Mouse (Mus musculus) midbrain, embryonic 10.5 days (tissue): ENCODE results near the gene Krt79. TPM values are rescaled to one million over a fixed set of nuclear protein-coding genes. Genes with fewer than 3 reads are reported as not detected.
A peak's percentile ranks its signal among the peaks of the same experiment; 100 is the strongest.

Experiments
- DNase-seq: peaks from one replicate; pipeline ENCODE4 v3.0.0-alpha.2; 2017; ENCODE audit warnings: low spot score
- H3K27ac ChIP-seq: fragments of 300-500 bp; sonication (generic); replicated peaks from 2 replicates; pipeline ENCODE4 v1.5.1; 2016; ENCODE audit warnings: mild to moderate bottlenecking
- H3K27me3 ChIP-seq: fragments of 300-500 bp; sonication (generic); 2 replicates; pipeline ENCODE4 v1.6.1; 2016; ENCODE audit warnings: low read depth, mild to moderate bottlenecking; ENCODE audit not compliant: poor library complexity, severe bottlenecking
- H3K36me3 ChIP-seq: fragments of 300-500 bp; sonication (generic); 2 replicates; pipeline ENCODE4 v1.6.1; 2016; ENCODE audit warnings: mild to moderate bottlenecking, moderate library complexity
- H3K4me1 ChIP-seq: fragments of 300-500 bp; sonication (generic); 2 replicates; pipeline ENCODE4 v1.6.1; 2016
- H3K4me3 ChIP-seq: fragments of 300-500 bp; sonication (generic); 2 replicates; pipeline ENCODE4 v1.5.1; 2016; ENCODE audit warnings: mild to moderate bottlenecking, moderate library complexity
- H3K9me3 ChIP-seq: fragments of 300-500 bp; sonication (generic); replicated peaks from 2 replicates; pipeline ENCODE4 v1.6.1; 2016; ENCODE audit warnings: mild to moderate bottlenecking
- WGBS: fragments of 180-500 bp; shearing (Covaris S2); methylation state at CpG from one replicate; pipeline ENCODE4 v1.1.7; 2016; 5-methylcytosine and 5-hydroxymethylcytosine counted together
- polyA plus RNA-seq: library from polyadenylated mRNA; unstranded; fragments of >200 nt; fragmentation: Nextera tagmentation; extraction: Ambion mirVana; gene quantifications from 2 replicates; pipeline ENCODE4 v1.2.1, GENCODE M21; 2016

Krt79 gene
- 0.07 and 0.20 TPM in 2 replicates for polyA plus RNA-seq

DNA sequence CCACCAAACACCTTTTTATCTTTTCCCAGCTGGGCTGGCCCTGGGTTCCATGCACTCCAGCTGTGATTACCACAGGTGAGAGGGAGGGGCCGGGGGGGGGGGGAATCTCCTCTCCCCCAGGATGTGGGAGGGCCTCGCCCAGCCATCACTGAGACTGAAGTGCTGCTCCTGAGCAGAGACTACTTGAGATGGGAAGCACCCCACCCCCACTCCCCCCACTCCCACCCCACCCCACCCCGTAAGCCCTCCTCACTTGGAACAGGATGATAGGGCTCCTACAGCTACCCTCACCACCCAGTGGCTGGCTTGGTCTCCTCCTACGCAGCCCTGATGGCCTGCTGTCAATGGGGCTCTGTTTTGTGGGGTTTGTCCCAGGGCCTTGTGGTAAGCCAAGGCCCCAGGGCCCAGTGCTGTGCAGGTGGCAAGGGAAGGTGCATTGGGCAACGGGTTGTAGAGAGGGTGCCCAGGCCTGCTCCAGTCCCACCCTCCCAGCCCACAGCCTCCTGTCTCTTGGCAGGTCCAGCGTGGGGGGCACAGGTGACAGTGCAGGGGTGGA, at the start of gene Krt79:
TSS of gene Krt79 (minus strand) at position 51 of the 556 bp plus-strand sequence.
- WGBS: 69% methylated on average over 6 of the region's 6 CpGs
- H3K36me3 ChIP-seq: no peaks in the 10 kb centered on the region
- H3K27me3 ChIP-seq: no peaks in the 10 kb centered on the region
- no peaks in the 10 kb centered on the region for H3K9me3 ChIP-seq
- peak within 1 kb of the TSS; percentile 38; the same call in 1 of the 2 replicates for H3K27ac ChIP-seq
- DNase-seq: no peak
- H3K4me3 ChIP-seq: no peak within 1 kb of the TSS
- no peaks in the 10 kb centered on the region for H3K4me1 ChIP-seq

DNA sequence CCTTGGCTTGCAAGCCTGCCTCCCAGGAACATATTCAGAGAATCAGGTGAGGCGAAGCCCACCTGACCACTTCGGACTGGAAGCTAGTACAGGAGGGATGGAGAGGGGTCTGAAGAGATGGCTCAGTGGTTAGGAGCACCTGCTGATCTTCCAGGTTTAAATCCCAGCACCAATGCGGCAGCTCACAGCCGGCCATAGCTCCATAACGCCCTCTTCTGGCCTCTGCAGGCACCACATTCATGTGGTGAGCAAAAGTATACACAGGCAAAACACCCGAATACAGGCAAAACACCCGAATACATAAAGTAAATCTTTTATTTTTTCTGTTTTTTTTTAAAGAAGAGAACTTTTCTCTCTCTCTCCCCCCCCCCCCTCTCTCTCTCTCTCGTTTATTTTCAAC, 48.6 kb upstream of the Krt79 start:
- Histone ChIP-seq H3K4me3 (no peak overlapping the region), H3K9me3 (no peaks in the 10 kb centered on the region), H3K4me1 (peaks cover 15% of the 10 kb centered on the region), H3K36me3 (no peaks in the 10 kb centered on the region), H3K27ac (no peak overlapping the region), H3K27me3 (peaks cover 25% of the 10 kb centered on the region)
- 65% methylated on average over 8 of the region's 8 CpGs for WGBS
- no peak for DNase-seq

DNA sequence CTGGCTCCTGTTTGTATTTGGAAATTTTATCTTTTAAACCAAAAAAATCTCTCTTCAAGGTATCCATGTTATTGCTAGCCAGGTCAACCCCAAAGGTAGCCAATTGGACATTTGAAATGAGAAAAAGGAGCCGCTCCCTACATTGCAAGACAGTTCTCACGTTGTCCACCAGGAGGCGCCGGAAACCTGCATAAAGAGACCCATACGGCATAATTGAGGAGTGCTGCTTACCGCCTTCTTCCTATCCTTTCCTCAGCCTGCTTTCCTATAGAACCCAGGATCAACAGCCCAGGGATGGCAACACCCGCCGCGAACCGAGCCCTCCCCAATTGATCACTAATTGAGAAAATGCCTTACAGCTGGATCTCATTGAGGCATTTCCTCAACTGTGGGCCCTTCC, 48.0 kb upstream of the Krt79 start:
- peak; percentile 86 for DNase-seq
- Histone ChIP-seq H3K9me3 (no peaks in the 10 kb centered on the region), H3K36me3 (no peaks in the 10 kb centered on the region), H3K4me3 (no peak overlapping the region), H3K27me3 (peaks cover 22% of the 10 kb centered on the region), H3K27ac (no peak overlapping the region), H3K4me1 (peaks cover 20% of the 10 kb centered on the region)
- 0% methylated on average over 10 of the region's 10 CpGs for whole genome bisulfite sequencing

DNA sequence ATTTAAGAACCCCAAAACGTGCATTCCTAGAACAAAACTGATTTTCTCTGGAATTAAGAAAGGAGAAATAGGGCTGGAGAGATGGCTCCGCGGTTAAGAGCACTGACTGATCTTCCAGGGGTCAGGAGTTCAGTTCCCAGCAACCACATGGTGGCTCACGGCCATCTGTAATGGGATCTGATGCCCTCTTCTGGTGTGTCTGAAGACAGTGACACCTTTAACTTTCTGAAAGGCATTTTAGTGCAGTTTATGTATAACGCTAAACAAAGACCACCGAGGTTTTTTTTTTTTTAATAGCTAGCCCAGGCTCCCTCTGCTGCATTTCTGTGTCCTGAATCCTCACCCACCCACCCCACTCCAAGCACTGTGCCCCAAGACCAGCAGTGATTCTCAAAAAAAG, 44.6 kb upstream of the Krt79 start:
- Histone ChIP-seq H3K4me1 (peaks cover 20% of the 10 kb centered on the region), H3K27ac (peak overlapping the region; percentile 50), H3K4me3 (peak overlapping the region; percentile 20; the same call in 1 of the 2 replicates), H3K27me3 (no peaks in the 10 kb centered on the region; the same call in 1 of the 2 replicates), H3K9me3 (no peaks in the 10 kb centered on the region), H3K36me3 (no peaks in the 10 kb centered on the region)
- 29% methylated on average over 6 of the region's 6 CpGs for WGBS
- DNase-seq: no peak

DNA sequence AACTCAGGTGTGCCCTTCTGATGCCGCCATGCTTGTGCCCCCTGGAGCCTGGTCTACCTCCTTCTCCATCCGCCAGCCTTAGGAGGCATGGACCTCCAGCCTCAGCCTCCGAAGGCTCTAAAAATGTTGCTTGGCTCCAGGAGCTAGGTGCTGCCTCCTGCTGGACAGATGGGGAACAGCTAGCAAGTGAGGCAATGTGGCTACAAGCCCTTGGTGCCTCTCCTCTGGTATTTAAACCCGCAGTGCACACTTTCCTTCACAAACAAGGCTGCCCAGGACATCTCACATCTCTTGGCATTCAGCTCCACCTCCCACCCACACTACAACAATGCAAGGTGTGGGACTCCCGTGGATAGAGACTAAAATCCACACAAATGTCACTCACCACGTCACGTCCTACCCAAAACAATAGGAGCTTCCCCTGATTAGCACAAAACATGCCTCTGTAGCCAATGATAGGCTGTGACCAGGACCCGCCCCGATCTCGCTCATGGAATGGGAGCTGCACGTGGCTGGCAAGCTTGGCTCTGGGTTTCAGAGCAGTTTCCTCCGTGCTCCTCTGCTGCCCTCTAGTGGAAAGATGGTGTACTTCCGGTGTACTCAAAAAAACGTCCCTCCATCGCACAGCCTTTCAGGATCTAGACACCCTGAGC, 44.0 kb upstream of the Krt79 start:
- H3K4me3 ChIP-seq: peak overlapping the region; percentile 47
- no peaks in the 10 kb centered on the region for H3K9me3 ChIP-seq
- peaks cover 20% of the 10 kb centered on the region for H3K4me1 ChIP-seq
- H3K36me3 ChIP-seq: no peaks in the 10 kb centered on the region
- H3K27ac ChIP-seq: peak overlapping the region; percentile 81
- H3K27me3 ChIP-seq: no peaks in the 10 kb centered on the region; the same call in 1 of the 2 replicates
- peak; percentile 97 for DNase-seq
- 4% methylated on average over 15 of the region's 15 CpGs for WGBS

DNA sequence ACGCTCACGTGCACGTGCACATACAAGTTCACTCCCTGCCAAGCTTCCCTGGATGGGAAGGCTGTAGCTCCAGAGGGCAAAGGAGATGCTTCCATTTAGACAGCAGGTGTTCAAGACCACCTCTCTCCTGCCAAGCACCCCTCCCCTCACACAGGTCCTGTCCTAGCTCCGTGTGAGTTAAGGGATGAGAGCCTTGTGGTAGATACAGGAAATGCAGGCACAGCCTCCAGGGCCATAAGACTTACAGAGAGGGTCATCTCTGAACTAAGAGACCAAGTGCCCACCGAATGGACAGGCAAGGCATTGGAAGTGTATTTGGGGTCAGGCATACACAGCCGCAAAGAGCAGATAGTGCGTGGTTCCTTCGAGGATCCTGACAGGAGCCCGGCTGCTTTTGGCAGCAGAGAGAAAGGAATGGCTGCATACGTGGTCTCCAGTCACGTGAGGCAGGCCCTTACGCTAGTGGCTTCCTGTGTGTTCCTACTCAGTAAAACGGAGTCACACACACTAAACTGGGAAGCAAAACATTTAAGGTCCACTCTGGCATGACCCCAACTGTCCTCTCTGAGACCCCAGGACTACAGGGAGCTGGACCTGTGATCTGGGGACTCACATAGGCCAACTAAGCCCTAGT, 43.3 kb upstream of the Krt79 start:
- peak overlapping the region; percentile 47 for H3K4me3 ChIP-seq
- no peak for DNase-seq
- peak overlapping the region; percentile 81 for H3K27ac ChIP-seq
- no peaks in the 10 kb centered on the region for H3K9me3 ChIP-seq
- no peaks in the 10 kb centered on the region for H3K36me3 ChIP-seq
- 83% methylated on average over 13 of the region's 13 CpGs for WGBS
- peaks cover 20% of the 10 kb centered on the region for H3K4me1 ChIP-seq
- no peaks in the 10 kb centered on the region for H3K27me3 ChIP-seq

DNA sequence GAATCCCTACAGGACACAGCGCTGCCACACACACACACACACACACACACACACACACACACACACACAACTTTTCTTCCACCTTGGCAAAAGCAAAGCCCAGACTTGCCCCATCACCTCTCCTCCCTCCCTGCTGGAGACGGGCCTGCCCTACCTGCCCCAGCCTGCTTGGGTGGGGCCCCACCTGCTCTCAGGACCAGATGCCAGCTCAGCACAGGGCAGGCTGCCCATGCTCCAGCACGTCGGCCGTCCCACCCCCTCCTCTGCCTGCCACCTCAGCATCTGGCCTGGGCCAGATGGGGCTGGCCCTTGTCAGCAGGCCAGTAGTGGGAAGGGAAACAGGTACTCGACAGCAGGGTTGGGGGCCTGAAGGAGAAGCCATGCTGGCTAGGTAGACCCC, 40.7 kb upstream of the Krt79 start:
- Histone ChIP-seq H3K4me1 (peaks cover 36% of the 10 kb centered on the region), H3K27me3 (peaks cover 15% of the 10 kb centered on the region; the same call in 1 of the 2 replicates), H3K27ac (no peak overlapping the region; the same call in 1 of the 2 replicates), H3K4me3 (no peak overlapping the region), H3K36me3 (no peaks in the 10 kb centered on the region), H3K9me3 (no peaks in the 10 kb centered on the region)
- 76% methylated on average over 6 of the region's 6 CpGs for WGBS
- DNase-seq: no peak

DNA sequence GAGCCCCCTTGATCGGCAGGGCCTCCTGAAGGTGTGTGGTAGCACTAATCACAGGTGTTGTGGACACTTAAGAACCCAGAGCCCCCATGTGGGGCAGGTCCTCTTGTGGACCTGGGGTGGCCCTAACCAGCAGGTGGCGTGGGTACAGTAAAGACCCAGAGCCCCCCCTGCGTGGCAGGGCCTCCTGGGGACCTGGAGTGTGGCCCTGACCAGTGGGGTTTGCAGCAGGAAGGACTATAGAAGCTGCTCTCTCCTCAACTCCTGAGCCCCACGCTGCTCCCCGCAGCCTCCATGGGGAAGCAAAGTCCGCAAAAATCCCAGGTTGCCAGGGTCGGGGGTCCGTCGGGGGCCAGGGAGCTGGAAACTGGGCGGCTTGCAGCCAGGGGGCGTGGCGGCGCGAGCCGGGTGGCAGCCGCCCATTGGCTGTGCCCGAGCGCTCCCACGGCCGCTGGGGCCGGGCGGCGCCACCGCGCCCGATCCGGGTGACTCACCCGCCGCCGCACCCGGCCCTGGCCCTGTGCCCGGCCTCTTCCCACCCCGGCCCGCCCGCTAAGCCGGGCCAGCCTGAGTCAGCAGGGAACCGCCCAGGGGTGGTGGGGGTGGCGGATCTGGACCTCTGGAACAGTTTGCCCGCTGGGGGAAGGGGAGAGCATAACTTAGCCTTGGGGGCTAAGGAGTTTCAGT, 37.1 kb upstream of the Krt79 start:
- DNase-seq: peak; percentile 79
- peak overlapping the region; percentile 59 for H3K4me3 ChIP-seq
- peak overlapping the region; percentile 88 for H3K27ac ChIP-seq
- H3K9me3 ChIP-seq: no peaks in the 10 kb centered on the region
- H3K27me3 ChIP-seq: peaks cover 43% of the 10 kb centered on the region
- no peaks in the 10 kb centered on the region for H3K36me3 ChIP-seq
- 4% methylated on average over 39 of the region's 39 CpGs for WGBS
- H3K4me1 ChIP-seq: peaks cover 27% of the 10 kb centered on the region

DNA sequence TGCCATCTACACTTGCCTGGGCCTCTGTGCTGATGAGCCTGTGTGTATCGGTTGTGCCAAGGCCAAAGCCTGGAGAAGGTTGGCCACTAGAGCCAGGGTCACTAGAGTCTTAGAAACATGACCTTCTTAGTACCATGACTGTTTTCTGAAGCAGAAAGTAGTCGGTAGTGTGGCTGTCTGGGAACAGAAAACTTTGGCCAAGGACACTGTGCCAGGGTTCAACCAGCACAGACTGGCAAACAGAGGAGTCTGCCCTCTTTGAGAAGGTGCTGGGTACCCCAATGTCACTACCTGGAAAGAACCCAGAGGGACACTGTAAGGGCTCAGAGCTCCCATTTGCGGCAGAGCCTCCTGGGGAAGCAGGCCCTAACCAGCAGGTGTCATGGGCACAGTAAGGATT, 36.5 kb upstream of the Krt79 start:
- no peaks in the 10 kb centered on the region for H3K9me3 ChIP-seq
- peaks cover 48% of the 10 kb centered on the region for H3K27me3 ChIP-seq
- H3K4me1 ChIP-seq: peaks cover 27% of the 10 kb centered on the region
- 59% methylated on average over 3 of the region's 3 CpGs for WGBS
- DNase-seq: no peak
- H3K36me3 ChIP-seq: no peaks in the 10 kb centered on the region
- H3K4me3 ChIP-seq: peak overlapping the region; percentile 59
- peak overlapping the region; percentile 88 for H3K27ac ChIP-seq

DNA sequence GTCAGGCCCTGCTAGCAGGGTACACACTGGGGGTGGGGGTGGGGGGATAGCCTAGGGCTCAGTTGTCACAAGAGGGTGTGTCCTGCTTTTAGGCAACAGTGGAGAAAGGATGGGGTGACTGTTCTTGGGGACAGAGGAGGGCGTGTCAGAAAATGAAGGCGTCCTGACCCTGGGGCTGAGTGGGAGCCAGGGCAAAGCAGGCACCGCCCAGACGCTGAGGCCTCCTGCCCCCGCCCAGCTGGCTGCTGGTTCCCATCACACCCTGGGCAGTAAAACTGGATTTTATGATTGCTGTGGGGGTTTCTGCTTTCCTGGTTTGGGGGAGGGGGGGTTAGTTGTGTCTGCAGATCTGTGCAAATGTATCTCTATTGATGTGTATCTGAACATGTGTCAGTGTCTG, 35.9 kb upstream of the Krt79 start:
- H3K27me3 ChIP-seq: peaks cover 50% of the 10 kb centered on the region
- H3K27ac ChIP-seq: no peak overlapping the region; the same call in 1 of the 2 replicates
- 71% methylated on average over 5 of the region's 5 CpGs for WGBS
- DNase-seq: no peak
- no peaks in the 10 kb centered on the region for H3K36me3 ChIP-seq
- no peaks in the 10 kb centered on the region for H3K9me3 ChIP-seq
- H3K4me3 ChIP-seq: no peak overlapping the region
- H3K4me1 ChIP-seq: peaks cover 27% of the 10 kb centered on the region

DNA sequence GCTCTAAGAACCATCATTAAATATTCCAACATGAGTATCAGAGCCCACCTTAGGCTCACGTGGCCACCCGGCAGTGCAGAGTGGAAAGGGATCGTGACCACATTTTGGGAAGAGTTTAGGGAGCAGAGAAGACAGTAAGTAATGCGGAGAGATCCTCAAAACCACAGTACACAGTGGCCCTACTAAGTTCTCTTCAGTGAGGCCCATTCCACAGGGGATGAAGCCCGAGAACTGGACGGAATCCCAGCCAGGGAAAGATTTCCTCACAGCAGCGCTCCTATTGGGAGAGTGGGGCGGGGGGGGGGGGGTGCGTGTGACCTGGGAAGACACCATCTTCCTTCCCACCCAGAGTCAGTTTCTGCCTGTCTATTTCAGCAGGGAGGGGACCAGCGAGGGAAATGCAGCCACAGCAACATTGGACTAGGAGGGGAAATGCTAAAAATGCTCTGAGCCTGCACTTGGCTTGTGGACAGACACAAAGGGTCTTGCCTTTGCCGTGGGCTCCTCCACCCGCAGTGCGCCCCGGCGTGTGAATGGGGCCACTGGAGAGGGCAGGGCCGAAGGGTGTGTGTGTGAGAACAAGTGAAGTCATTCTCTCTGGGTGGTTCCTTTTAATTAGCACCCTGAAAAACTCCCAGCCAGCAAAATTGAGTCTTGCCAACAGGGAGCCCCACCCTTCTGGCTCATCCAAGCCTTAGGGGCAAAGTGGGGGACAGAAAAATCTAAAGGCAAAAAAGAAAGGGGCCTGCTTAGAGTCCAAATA, 34.1 kb upstream of the Krt79 start:
- Histone ChIP-seq H3K36me3 (no peaks in the 10 kb centered on the region), H3K27me3 (peaks cover 50% of the 10 kb centered on the region), H3K4me3 (no peak overlapping the region), H3K4me1 (peaks cover 27% of the 10 kb centered on the region), H3K27ac (0 out of 2 replicates have a peak overlapping the region, but pooled peaks have one; percentile 13), H3K9me3 (no peaks in the 10 kb centered on the region)
- DNase-seq: no peak
- 64% methylated on average over 15 of the region's 16 CpGs for WGBS

DNA sequence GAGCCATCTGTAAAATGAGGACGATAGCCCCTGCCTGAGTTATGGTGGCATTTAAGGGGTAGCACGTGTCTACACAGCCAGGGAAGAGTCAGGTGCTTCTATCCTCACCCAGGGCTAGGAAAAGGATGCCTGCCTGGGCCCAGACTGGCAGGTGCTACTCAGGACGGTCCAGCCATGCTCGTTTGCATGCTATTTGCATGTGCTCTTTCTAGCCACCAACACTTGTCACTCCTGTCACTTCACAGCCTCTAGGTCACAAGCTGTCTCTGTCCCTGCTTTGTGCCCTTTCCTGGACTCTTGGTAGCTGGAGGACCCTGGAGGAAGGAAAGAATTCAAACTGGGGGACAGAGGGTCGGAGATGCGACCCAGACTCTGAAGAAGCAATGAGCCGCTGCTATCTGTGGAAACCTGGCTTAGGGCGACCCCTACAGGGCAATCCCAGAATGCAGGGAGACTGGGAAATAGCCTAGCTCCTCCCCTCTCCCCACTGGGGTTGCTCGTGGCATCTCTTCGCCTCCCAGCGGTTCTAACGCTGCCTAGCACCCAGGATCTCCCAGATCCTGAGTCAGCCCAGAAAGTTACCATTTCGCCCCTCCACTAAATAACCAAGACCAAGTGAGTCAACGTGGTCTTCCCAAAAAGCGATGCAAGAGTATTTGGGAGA, 33.4 kb upstream of the Krt79 start:
- Histone ChIP-seq H3K27ac (peak overlapping the region; percentile 49), H3K4me1 (peaks cover 27% of the 10 kb centered on the region), H3K27me3 (peaks cover 50% of the 10 kb centered on the region), H3K36me3 (no peaks in the 10 kb centered on the region), H3K4me3 (peak overlapping the region; percentile 34), H3K9me3 (no peaks in the 10 kb centered on the region)
- peak; percentile 96 for DNase-seq
- 11% methylated on average over 15 of the region's 15 CpGs for WGBS
